Comparison of ENCODE assay signal across 10 mouse cellular contexts in genomic region chr15:85664432-85664828, GRCm38 (mm10).
DNase-seq lines count a peak whose midpoint lies in the region.
"Had no signal": no experiment of that assay in that cellular context is flagged by ENCODE, and none has a peak within 500 bp of the region (broad histone marks: within the 10 kb centered on the region; RNA-seq: fewer than 3 reads in every experiment).

No protein-coding gene starts in this region.

- no peak overlapping the region for H3K4me3 ChIP-seq in embryonic facial prominence, embryonic 10.5 days
- H3K4me3 ChIP-seq: embryonic facial prominence, embryonic 12.5 days; liver, embryonic 13.5 days had no signal

- H3K36me3 ChIP-seq in embryonic facial prominence, embryonic 10.5 days (replicated peaks) = no peaks in the 10 kb centered on the region
- H3K36me3 ChIP-seq: embryonic facial prominence, embryonic 12.5 days; liver, embryonic 13.5 days had no signal

- H3K4me1 ChIP-seq in embryonic facial prominence, embryonic 10.5 days = peaks cover 6% of the 10 kb centered on the region
- H3K4me1 ChIP-seq: embryonic facial prominence, embryonic 12.5 days; liver, embryonic 13.5 days had no signal

- H3K27me3 ChIP-seq in embryonic facial prominence, embryonic 10.5 days (replicated peaks; ENCODE audit: low read depth, poor library complexity, severe bottlenecking) = peaks cover 99% of the 10 kb centered on the region

- H3K27ac ChIP-seq in embryonic facial prominence, embryonic 10.5 days (replicated peaks) = no peak overlapping the region
- H3K27ac ChIP-seq: embryonic facial prominence, embryonic 12.5 days; liver, embryonic 13.5 days had no signal

- H3K9me3 ChIP-seq in embryonic facial prominence, embryonic 10.5 days = no peaks in the 10 kb centered on the region
- H3K9me3 ChIP-seq: embryonic facial prominence, embryonic 12.5 days; liver, embryonic 13.5 days had no signal

- 80% methylated on average over 10 of the region's 10 CpGs for WGBS in embryonic facial prominence, embryonic 10.5 days

- peak; percentile 49 for DNase-seq in cerebellum, adult 9-11 months
- no peak for DNase-seq in cerebellum, postnatal 4 days (ENCODE audit: low spot score in 2 of 2)
- DNase-seq in layer of hippocampus, postnatal 10 days (ENCODE audit: low spot score in 2 of 2) = peak; percentile 48 to 50
- no peak for DNase-seq in layer of hippocampus, adult 18-20 months (ENCODE audit: low spot score in 2 of 2)
- DNase-seq in NIH3T3 (ENCODE audit: low read depth) = peak; percentile 67
- DNase-seq in kidney, postnatal 14 days = peak; percentile 73
- no peak for DNase-seq in thymus, postnatal 14 days
- no peak for DNase-seq in embryonic facial prominence, embryonic 10.5 days (ENCODE audit: low spot score)
- DNase-seq: liver, embryonic 13.5 days had no signal

Comparison
In these comparisons a context has a peak if more than half of its experiments do, and no peak if none do; other contexts are left out.
1. DNase-seq: peak in cerebellum, adult 9-11 months (single experiment), layer of hippocampus, postnatal 10 days (2 of 2), NIH3T3 (single experiment) and kidney, postnatal 14 days (single experiment); none in cerebellum, postnatal 4 days (0 of 2), layer of hippocampus, adult 18-20 months (0 of 2), thymus, postnatal 14 days (single experiment) and embryonic facial prominence, embryonic 10.5 days (single experiment).